Mouse (Mus musculus) mesoderm, embryonic 11.5 days (tissue): ENCODE results near the gene Cdh22.
A peak's percentile ranks its signal among the peaks of the same experiment; 100 is the strongest.

Source experiments
- DNase-seq: peaks from one replicate; pipeline ENCODE4 v3.0.0-alpha.2; 2012; ENCODE audit warnings: low read depth, low spot score

Gene Cdh22

DNA sequence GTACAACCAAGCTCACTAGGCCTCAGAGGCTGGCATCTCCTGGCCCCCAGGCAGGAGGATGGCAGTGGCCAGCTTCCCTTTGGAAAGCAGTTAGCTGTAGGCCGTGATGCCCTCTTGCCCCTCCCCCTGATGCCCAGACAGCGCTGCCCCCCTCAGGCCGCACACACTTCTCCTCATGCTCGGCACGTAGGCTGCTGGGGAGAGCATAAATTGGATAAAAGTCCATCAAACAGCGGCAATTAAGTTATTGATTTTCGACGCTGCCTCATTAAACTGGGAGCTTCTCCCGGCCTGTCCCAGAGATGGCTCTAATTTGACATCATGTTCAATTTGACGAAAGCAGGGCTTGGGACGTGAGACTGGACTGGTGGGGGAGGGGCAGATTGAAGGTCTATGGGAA is 76.8 kb downstream of the Cdh22 start:
- no peak for DNase-seq

DNA sequence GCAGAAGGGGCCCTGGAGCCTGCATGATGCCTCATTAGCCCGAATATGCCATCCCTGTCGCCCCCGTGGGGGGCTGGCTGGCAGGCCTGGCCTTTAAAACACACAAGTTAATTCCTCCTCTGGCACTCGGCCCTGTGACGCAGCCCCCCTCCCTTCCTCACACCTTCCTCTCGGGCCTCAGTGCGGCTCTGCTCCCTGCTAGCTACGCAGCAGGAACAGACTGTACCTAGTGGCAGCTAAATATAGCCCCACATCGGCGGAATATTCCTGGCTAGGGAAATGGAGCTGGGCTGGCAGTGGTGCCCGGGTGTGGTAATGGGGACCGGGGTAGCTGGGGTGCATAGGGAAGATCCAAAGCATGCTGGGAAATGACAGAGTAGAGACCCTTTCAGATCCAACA is 81.6 kb downstream of the Cdh22 start:
- no peak for DNase-seq

GRCm38 (mm10) chr2:165149741-165150140 is 84.9 kb downstream of the Cdh22 start:
- DNase-seq = no peak

GRCm38 (mm10) chr2:165145821-165146220 is 88.8 kb downstream of the Cdh22 start:
- DNase-seq = no peak

DNA sequence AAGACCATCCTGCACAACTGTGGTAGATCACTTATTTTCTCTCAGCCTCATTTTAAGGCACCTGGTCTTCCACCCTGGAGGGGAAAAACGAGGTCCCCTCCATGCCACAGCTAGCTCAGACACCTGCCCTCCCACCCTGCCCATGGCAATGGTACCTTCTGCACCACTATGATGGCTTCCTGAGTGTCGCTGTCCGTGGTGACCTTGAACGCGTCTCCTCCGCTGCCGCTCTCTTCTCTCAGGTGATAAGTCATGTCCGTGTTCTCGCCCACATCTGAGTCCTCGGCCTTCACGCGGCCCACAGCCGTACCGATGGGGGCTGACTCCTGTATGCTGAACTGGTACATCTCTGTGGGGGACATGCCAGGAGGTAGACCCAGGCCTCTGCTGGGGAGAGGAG is 91.2 kb downstream of the Cdh22 start:
- DNase-seq = no peak

DNA sequence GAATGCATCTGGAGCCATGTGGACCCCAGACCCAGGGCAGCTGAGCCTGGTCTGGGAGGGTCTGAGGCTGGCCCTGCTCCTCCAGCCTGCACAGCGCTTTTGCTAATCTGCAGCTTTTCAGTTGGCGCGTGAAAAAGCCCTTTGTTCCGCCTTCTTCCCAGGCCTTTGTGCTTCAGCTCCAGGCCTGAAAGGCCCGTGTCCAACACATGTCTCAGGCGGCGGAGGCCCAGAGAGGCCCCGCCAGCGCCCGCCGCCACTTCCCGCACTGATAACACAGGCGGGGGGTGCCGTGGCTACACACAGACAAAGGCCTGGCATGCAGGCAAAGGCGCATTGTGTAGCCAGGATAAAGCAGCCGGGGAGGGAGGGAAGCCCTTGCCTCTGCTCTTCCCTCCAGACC is 98.6 kb downstream of the Cdh22 start:
- DNase-seq = peak; percentile 83

- DNase-seq = peak; percentile 69
These were observed 101.1 kb downstream of the Cdh22 start for GRCm38 (mm10) chr2:165133566-165133965.

DNA sequence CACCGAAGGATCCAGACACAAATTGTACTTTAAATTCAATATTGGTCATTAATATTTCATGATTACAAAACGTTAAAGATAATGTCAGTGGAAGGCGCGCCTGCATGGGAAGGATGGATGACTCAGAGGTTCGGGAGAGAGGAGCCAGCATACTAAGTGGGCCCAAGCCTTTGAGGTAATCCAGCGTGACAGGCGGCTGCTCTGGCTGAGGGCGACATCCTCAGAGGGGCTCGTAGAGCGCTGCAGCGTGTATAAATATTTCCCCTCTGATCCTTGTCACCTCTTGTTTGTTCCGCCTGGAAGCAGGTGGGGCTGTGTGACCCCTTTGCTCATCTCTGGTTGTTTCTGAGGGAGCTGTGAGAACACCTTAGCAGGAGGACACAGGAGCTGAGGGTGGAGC is 103.2 kb downstream of the Cdh22 start:
- DNase-seq = peak; percentile 64

GRCm38 (mm10) chr2:165129189-165129588 is 105.5 kb downstream of the Cdh22 start:
- DNase-seq = no peak

GRCm38 (mm10) chr2:165126896-165127562 is 107.6 kb downstream of the Cdh22 start:
- no peak for DNase-seq

DNA sequence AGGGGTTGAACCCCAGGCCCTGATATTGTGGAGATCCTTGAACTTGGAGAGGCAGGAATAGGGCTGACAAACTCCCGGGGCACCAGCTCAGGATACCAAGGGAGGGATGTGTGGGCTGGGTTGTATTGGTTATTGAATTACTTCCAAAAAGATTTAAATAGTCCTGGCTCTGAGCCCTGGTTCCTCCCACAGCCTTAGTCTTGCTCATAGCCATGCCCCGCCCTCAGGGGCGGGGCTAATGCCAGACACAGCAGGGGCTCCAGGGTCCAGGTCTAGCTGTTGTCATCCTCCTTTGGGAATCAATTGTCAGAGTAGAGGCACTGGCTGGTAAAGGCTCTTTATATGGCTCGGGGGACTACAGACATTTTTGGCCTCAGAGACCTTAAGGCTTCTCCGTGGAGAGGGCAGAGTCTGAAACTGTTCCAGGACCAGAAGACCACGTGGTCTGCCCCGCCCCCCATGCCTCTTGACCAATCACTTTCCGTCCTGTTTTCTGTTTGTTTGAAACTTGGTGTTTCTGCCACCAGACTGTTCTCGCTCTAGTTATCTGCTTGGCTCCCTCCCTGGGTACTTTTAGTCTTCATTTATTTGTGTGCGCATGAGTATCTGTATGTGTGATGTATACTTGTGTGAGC is 113.3 kb downstream of the Cdh22 start:
- DNase-seq = no peak

DNA sequence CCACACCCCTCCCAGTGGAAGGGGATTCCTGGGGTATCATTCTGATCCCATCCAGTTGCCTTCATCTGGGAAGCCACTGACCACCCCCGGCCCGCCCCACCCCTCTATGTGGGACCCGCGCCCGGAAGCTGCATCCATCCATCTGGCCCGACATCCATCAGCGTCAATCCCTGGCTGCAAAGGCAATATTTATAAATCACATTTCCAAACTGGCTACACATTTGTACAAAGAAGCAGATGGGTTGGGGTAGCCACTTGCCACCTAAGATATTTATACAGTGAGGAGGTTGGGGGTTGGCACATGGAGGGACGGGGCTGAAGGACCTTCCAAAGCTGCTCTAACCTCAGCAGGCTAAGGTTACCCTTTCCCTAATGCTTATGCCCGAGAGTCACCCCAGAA is 113.9 kb downstream of the Cdh22 start:
- DNase-seq = no peak

- DNase-seq = peak; percentile 61
These were observed 120.9 kb downstream of the Cdh22 start for GRCm38 (mm10) chr2:165113733-165114132.

DNA sequence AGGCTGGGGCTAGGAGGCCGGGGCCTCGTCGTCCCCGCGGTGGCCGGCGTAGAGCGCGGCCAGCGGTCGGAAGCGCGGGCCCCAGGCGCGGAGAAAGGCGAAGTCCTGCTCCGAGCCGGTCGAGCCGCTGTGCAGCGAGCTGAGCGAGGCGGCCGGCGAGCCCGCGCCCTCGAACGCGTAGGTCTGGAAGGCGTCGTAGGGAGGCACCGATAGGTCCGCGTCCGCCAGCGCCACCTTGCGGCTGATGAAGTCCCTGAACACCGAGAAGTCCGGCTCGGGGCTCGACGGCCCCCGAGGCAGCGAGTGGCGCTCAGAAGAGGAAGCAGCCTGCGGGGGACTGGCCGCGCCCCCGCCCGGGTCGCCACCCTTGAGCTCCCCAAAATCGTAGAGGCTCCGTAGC is 122.5 kb downstream of the Cdh22 start:
- peak; percentile 92 for DNase-seq

- DNase-seq = no peak
These were observed 128.1 kb downstream of the Cdh22 start for GRCm38 (mm10) chr2:165106585-165106984.

GRCm38 (mm10) chr2:165105513-165106079 is 129.1 kb downstream of the Cdh22 start:
- no peak for DNase-seq

- DNase-seq = no peak
These were observed 131.7 kb downstream of the Cdh22 start for GRCm38 (mm10) chr2:165102920-165103319.

DNA sequence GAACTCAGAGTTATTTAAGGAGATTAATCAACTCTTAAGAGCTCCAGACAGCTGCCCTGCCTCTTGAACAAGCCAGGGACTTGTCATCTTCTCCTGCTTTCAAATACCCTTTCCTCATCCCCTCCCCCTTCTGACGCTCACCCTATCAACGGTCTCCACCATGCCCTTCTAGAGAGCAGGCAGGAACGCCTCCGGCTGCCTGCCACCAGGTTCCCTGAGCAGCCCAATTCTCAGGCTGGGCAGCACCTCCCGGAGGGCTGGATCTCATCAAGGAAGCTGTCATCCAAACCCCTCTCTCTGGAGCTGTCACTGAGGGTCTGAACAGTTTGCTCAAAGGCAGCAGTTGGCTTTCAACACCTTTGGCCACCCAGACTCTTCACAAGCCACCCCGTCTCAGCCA is 133.9 kb downstream of the Cdh22 start:
- no peak for DNase-seq

GRCm38 (mm10) chr2:165098861-165099260 is 135.8 kb downstream of the Cdh22 start:
- DNase-seq = no peak

GRCm38 (mm10) chr2:165096367-165096766 is 138.3 kb downstream of the Cdh22 start:
- DNase-seq = no peak

GRCm38 (mm10) chr2:165092393-165092792 is 142.3 kb downstream of the Cdh22 start:
- no peak for DNase-seq

DNA sequence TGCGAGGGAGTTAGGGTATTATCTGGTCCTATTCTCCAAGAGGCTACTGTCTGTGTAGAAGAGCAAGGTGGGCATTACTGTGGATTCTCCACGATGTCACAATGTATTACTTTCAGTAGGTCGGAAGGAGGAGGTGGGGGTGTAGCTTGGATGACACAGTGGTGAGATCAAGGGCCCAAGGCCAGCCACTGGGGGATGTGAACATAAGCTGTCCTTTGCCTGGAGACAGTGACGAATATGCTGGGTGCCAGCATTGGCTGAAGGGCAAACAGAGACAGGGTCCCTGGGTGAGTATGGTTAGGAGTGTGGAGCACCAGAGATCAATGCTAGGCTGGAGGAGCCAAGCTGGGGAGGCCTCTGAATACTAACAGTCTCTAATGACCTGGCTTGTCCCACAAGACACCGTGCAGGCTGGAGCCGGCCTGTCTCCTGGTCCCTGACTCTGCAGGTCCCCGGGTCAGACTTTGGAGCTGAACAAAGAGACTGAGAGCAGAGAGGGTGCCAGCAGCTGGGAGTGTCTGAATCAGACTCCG is 143.2 kb downstream of the Cdh22 start:
- DNase-seq = no peak

DNA sequence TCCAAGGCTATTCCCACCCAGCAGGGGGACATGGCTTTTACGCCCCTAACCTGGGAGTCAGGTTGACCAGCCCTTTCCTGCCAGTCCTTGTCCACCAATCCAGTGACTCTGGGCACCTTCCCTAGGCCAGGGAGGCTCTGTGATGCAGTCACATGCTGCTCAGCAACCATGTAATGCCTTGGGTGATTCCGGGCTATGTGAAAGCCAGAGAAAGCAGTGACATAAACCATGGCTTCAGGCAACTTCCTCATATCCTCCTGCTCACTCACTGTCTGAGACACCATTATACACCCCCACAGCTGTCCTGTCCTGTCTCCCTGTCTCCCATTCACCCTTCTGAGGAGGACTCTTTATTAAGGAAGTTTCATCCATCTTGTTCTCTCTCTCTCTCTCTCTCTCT is 144.0 kb downstream of the Cdh22 start, which contains the start of gene 1700025C18Rik:
1700025C18Rik (minus strand) TSS at position 101 of the 400 bp plus-strand sequence.
- DNase-seq = no peak
